Mouse (Mus musculus) central nervous system, embryonic 18 days (tissue): ENCODE measurements around the gene 4933415F23Rik. TPM values are rescaled to one million over a fixed set of nuclear protein-coding genes. Genes with fewer than 3 reads are reported as not detected.

ENCODE experiments used
- polyA plus RNA-seq: library from polyadenylated mRNA; depleted of rRNA; stranded (reverse); fragments of >200 nt; gene quantifications from 2 replicates; pipeline ENCODE4 v1.2.3, GENCODE M21; 2012; rRNA removed

The 4933415F23Rik gene
- 0.05 and 0.12 TPM in 2 replicates for polyA plus RNA-seq

GRCm38 (mm10) chr1:23102021-23102420, at the start of gene 4933415F23Rik:
4933415F23Rik (minus strand) TSS chr1:23102253.

